ENCODE assay signal across 10 mouse cellular contexts in genomic region chr8:26272675-26273414, GRCm38 (mm10).
DNase-seq lines count a peak whose midpoint lies in the region; ATAC-seq and TF ChIP-seq lines count a peak whose summit lies in the region.
"Had no signal": no experiment of that assay in that cellular context is flagged by ENCODE, and none has a peak within 500 bp of the region (broad histone marks: within the 10 kb centered on the region; RNA-seq: fewer than 3 reads in every experiment).

No protein-coding gene starts in this region.

- no peak for TF ChIP-seq EP300 in liver, postnatal 0 days (IDR thresholded peaks at IDR 0.05; ENCODE audit: low read depth)

- ATAC-seq in heart, embryonic 15.5 days (replicated peaks; ENCODE audit: insufficient number of reproducible peaks, insufficient read depth, low FRiP score, low read depth), result no peak
- ATAC-seq in embryonic facial prominence, embryonic 12.5 days (ENCODE audit: insufficient number of reproducible peaks, insufficient read depth, low FRiP score, low TSS enrichment), result 0 out of 2 replicates have a peak, but pooled peaks have one; percentile 18
- no peak for ATAC-seq in liver, postnatal 0 days
- ATAC-seq in activated CD4-positive, CD25-positive, alpha-beta regulatory T cell, adult 4 months, result no peak

- H3K27ac ChIP-seq in heart, embryonic 15.5 days, result no peak overlapping the region
- peak overlapping the region; percentile 54; the same call in 1 of the 2 replicates for H3K27ac ChIP-seq in embryonic facial prominence, embryonic 12.5 days
- H3K27ac ChIP-seq in hindbrain, embryonic 10.5 days, result peak overlapping the region; percentile 63
- no peak overlapping the region for H3K27ac ChIP-seq in liver, postnatal 0 days (ENCODE audit: low read depth)
- H3K27ac ChIP-seq: left cerebral cortex, adult 2 months had no signal

- H3K9me3 ChIP-seq in heart, embryonic 15.5 days (replicated peaks), result no peaks in the 10 kb centered on the region
- H3K9me3 ChIP-seq in embryonic facial prominence, embryonic 12.5 days, result no peaks in the 10 kb centered on the region
- H3K9me3 ChIP-seq in hindbrain, embryonic 10.5 days, result no peaks in the 10 kb centered on the region
- H3K9me3 ChIP-seq in liver, postnatal 0 days (ENCODE audit: low read length), result no peaks in the 10 kb centered on the region

- H3K4me3 ChIP-seq in heart, embryonic 15.5 days, result peak overlapping the region; percentile 20
- H3K4me3 ChIP-seq in embryonic facial prominence, embryonic 12.5 days, result no peak overlapping the region
- peak overlapping the region; percentile 31 for H3K4me3 ChIP-seq in hindbrain, embryonic 10.5 days
- H3K4me3 ChIP-seq in liver, postnatal 0 days (ENCODE audit: low read depth, low read length), result no peak overlapping the region
- H3K4me3 ChIP-seq: left cerebral cortex, adult 2 months had no signal

- no peaks in the 10 kb centered on the region for H3K36me3 ChIP-seq in heart, embryonic 15.5 days
- no peaks in the 10 kb centered on the region for H3K36me3 ChIP-seq in embryonic facial prominence, embryonic 12.5 days
- H3K36me3 ChIP-seq in hindbrain, embryonic 10.5 days, result no peaks in the 10 kb centered on the region
- no peaks in the 10 kb centered on the region for H3K36me3 ChIP-seq in liver, postnatal 0 days (replicated peaks; ENCODE audit: insufficient read depth, low read length)

- DNase-seq in heart, adult 18-20 months, result no peak
- DNase-seq in hindbrain, embryonic 10.5 days (ENCODE audit: low spot score), result no peak
- no peak for DNase-seq in liver, postnatal 0 days
- no peak for DNase-seq in cerebellum, adult 8-10 months
- no peak for DNase-seq in gastrocnemius, postnatal 4 days (ENCODE audit: low spot score in 2 of 2)
- DNase-seq: spleen, adult 18-20 months had no signal

- no peak overlapping the region for H3K9ac ChIP-seq in heart, embryonic 15.5 days
- H3K9ac ChIP-seq in embryonic facial prominence, embryonic 12.5 days, result no peak overlapping the region
- no peak overlapping the region for H3K9ac ChIP-seq in liver, postnatal 0 days (replicated peaks)

- 33% methylated on average over 21 of the region's 21 CpGs for WGBS in heart, embryonic 15.5 days
- WGBS in embryonic facial prominence, embryonic 12.5 days, result 32% methylated on average over 21 of the region's 21 CpGs
- 27% methylated on average over 21 of the region's 21 CpGs for WGBS in hindbrain, embryonic 10.5 days
- WGBS in liver, postnatal 0 days (ENCODE audit: insufficient replicate concordance), result 34% methylated on average over 21 of the region's 21 CpGs

- no peak for TF ChIP-seq CTCF in liver, postnatal 0 days (IDR thresholded peaks at IDR 0.05; ENCODE audit: low read depth)

- peaks cover 4% of the 10 kb centered on the region for H3K4me1 ChIP-seq in heart, embryonic 15.5 days (replicated peaks)
- H3K4me1 ChIP-seq in embryonic facial prominence, embryonic 12.5 days, result peaks cover 27% of the 10 kb centered on the region
- peaks cover 45% of the 10 kb centered on the region for H3K4me1 ChIP-seq in hindbrain, embryonic 10.5 days (replicated peaks)
- H3K4me1 ChIP-seq in liver, postnatal 0 days (ENCODE audit: insufficient read depth), result no peaks in the 10 kb centered on the region

- H3K27me3 ChIP-seq in heart, embryonic 15.5 days, result peaks cover 25% of the 10 kb centered on the region
- H3K27me3 ChIP-seq in embryonic facial prominence, embryonic 12.5 days, result peaks cover 9% of the 10 kb centered on the region; the same call in 1 of the 2 replicates
- H3K27me3 ChIP-seq in hindbrain, embryonic 10.5 days (ENCODE audit: insufficient read depth, poor library complexity, severe bottlenecking), result peaks cover 16% of the 10 kb centered on the region; the same call in 1 of the 2 replicates
- 0 out of 2 replicates have a peak, but pooled peaks cover 6% of the 10 kb centered on the region for H3K27me3 ChIP-seq in liver, postnatal 0 days (ENCODE audit: insufficient read depth, low read length)

- peak overlapping the region; percentile 49 for H3K4me2 ChIP-seq in heart, embryonic 15.5 days
- peak overlapping the region; percentile 40 for H3K4me2 ChIP-seq in embryonic facial prominence, embryonic 12.5 days (replicated peaks)
- H3K4me2 ChIP-seq in liver, postnatal 0 days (ENCODE audit: low read depth, low read length), result peak overlapping the region; percentile 45

Comparison
In these comparisons a context has a peak if more than half of its experiments do, and no peak if none do; other contexts are left out.
1. H3K27ac ChIP-seq: peak in embryonic facial prominence, embryonic 12.5 days (single experiment) and hindbrain, embryonic 10.5 days (single experiment); none in heart, embryonic 15.5 days (single experiment) and liver, postnatal 0 days (single experiment).
2. H3K4me3 ChIP-seq: peak in heart, embryonic 15.5 days (single experiment) and hindbrain, embryonic 10.5 days (single experiment); none in embryonic facial prominence, embryonic 12.5 days (single experiment) and liver, postnatal 0 days (single experiment).
3. Peak in every context shown above with its lines, with median percentiles within 50 percentile points of each other: H3K4me2 ChIP-seq.